Mouse (Mus musculus): Measurements from ENCODE around the gene Tsen2.

The Tsen2 gene

DNA sequence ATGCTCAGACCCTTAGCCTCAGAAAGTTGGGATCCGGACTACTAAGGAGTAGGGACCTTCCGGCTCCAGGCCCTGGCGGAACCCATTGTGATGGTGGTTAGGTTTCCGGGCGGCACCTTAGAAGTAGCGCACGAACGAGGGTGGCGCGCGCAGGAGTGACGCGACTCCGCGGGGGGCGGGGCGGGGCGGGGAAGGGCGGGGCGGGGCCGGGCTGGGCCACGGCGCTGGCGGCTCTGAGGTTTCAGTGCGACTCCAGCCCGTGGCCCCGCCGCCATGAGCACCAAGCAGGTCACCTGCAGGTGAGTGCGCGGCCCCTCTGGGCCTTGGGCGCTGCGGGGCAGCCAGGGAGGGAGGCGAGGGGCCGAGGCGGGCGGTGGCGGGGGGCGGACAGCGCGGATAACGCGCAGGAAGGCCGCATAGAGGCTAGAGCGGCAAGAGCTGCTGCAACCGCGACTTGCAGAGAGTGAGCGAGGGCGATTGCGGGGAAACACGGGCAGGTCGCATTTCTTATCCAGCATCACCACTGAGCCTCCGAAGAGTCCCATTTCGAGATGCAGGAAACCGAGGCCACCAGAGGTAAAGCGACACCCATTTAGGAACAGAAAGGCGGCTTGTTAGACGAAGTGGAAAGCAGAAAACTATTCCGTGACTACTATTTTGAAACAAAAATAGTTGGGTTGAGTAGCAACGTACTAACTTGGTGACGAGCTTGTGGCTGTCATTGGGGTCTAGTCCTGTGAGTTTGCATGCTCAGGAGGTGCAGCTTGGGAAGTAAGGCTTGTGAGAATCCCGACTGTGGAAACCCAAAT lies 57.5 kb downstream of the Tsen2 start, which contains the start of gene Mkrn2:
Gene Mkrn2, plus strand, starts transcription at position 188 of the 809 bp plus-strand sequence.
- DNase-seq (ENCODE audit: low spot score), result peak; percentile 80

DNA sequence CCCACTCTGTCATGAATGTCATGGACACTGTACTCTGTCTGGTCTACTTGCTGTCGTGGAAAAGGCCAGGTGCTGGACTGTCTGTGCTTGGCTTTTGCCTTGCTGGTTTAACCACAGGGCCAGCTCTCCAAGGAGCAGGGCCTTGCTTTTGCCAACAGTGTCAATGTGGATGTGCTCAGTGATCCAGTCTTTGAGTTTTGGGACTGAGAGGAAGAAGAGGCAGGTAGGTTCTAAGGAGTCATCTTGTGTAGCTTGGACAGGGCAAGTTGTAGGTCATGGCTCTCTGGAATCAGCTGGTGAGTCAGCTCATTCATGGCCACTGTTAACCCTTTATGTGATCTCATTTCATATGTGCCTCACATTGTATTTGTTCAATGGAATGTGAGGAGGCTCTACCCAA lies 62.0 kb downstream of the Tsen2 start:
- no peak for DNase-seq (ENCODE audit: low spot score)

- DNase-seq (ENCODE audit: low spot score), result peak; percentile 26
These were observed 63.0 kb downstream of the Tsen2 start for GRCm38 (mm10) chr6:115607429-115607828.

DNA sequence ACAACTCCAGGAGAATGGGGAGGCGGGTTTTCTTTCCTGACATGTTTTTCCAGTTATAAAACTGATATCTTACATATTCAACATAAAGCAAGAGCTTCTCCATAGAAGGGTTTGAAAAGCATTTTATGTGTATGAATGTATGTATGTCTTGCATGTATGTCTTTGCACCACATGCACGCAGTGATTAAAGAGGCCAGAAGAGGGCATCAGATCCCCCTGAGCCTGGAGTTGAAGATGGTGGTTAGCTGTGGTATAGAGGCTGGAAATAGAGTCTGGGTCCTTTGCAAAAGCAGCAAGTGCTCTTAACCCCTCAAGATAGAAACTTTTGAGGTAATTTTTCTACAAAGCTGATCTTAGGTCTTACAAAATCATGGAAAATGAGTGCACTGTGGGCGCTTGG lies 64.7 kb downstream of the Tsen2 start:
- no peak for DNase-seq (ENCODE audit: low spot score)

GRCm38 (mm10) chr6:115610301-115610700 lies 65.8 kb downstream of the Tsen2 start:
- DNase-seq (ENCODE audit: low spot score), result no peak

DNA sequence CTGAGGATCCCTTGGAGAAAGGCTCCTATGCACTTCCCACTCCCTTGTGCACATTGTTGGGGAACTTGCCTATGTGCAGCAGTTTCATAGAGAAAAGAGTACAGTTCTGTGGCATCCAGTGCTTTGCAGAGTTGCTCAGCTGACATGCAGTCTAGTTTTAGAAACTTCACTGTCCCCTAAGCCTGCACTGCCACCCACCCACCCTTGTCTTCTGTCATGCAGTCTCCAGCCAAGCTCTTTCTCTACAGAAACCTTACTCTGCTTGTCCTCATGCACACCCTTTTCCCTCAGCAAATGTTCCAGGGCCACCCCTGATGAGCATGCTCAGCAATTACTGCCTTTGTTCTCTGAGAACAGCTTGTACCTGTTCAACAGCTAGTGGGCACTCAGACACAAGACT lies 69.3 kb downstream of the Tsen2 start:
- DNase-seq (ENCODE audit: low spot score), result no peak

- no peak for DNase-seq (ENCODE audit: low spot score)
These were observed 71.5 kb downstream of the Tsen2 start for GRCm38 (mm10) chr6:115615983-115616382.

- no peak for DNase-seq (ENCODE audit: low spot score)
These were observed 75.4 kb downstream of the Tsen2 start for GRCm38 (mm10) chr6:115619818-115620217.

DNA sequence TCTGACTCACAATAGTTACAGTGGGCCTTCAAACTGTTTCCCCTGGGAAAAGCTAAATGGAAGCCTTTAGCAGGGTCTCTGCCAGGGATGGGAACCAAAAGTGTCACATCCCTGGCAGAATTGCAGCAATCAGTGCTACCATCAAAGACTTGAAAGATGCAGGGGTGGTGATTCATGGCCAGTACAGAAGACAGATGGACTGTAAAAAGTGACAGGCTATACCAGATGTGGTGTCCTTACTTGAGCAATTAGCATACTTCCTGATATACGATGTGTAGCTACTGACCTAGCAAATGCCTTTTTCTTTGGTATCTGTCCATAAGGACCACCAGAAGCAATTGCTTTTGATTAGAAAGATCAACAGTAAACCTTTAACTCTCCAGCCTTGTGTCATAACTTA lies 76.5 kb downstream of the Tsen2 start:
- DNase-seq (ENCODE audit: low spot score), result no peak

- DNase-seq (ENCODE audit: low spot score), result no peak
These were observed 81.7 kb downstream of the Tsen2 start for GRCm38 (mm10) chr6:115626121-115626520.
